Mouse (Mus musculus) hindbrain, embryonic 15.5 days (tissue): ENCODE data around the gene Dtx1. TPM values are rescaled to one million over a fixed set of nuclear protein-coding genes. Genes with fewer than 3 reads are reported as not detected.

Source experiments
- ATAC-seq: fragments of 200-750 bp; cut with Nextera tagmentation; 2 replicates; pipeline ENCODE4 v1.8.0; 2017; ENCODE audit warnings: low read depth, moderate number of reproducible peaks, moderate TSS enrichment; ENCODE audit not compliant: low FRiP score
- H3K27ac ChIP-seq: fragments of 300-500 bp; sonication (generic); replicated peaks from 2 replicates; pipeline ENCODE4 v1.5.1; 2015; ENCODE audit warnings: mild to moderate bottlenecking, inconsistent platforms
- H3K27me3 ChIP-seq: fragments of 300-500 bp; sonication (generic); 2 replicates; pipeline ENCODE4 v1.6.1; 2015; ENCODE audit warnings: control low read depth, inconsistent platforms
- H3K36me3 ChIP-seq: fragments of 300-500 bp; sonication (generic); 2 replicates; pipeline ENCODE4 v1.6.1; 2015; ENCODE audit warnings: control low read depth, inconsistent platforms
- H3K4me1 ChIP-seq: fragments of 300-500 bp; sonication (generic); replicated peaks from 2 replicates; pipeline ENCODE4 v1.6.1; 2015; ENCODE audit warnings: control low read depth, inconsistent platforms
- H3K4me2 ChIP-seq: fragments of 300-500 bp; sonication (generic); 2 replicates; pipeline ENCODE4 v1.6.1; 2015; ENCODE audit warnings: moderate library complexity, mild to moderate bottlenecking, inconsistent platforms
- H3K4me3 ChIP-seq: fragments of 300-500 bp; sonication (generic); 2 replicates; pipeline ENCODE4 v1.5.1; 2015; ENCODE audit warnings: mild to moderate bottlenecking, inconsistent platforms
- H3K9ac ChIP-seq: fragments of 300-500 bp; sonication (generic); 2 replicates; pipeline ENCODE4 v1.6.1; 2015; ENCODE audit warnings: inconsistent platforms
- H3K9me3 ChIP-seq: fragments of 300-500 bp; sonication (generic); 2 replicates; pipeline ENCODE4 v1.6.1; 2016; ENCODE audit warnings: control low read depth, inconsistent platforms
- WGBS: fragments of 180-500 bp; shearing (Covaris S2); methylation state at CpG from one replicate; pipeline ENCODE4 v1.1.7; 2015; 5-methylcytosine and 5-hydroxymethylcytosine counted together
- polyA plus RNA-seq: library from polyadenylated mRNA; unstranded; fragments of >200 nt; fragmentation: Nextera tagmentation; extraction: Ambion mirVana; gene quantifications from 2 replicates; pipeline ENCODE4 v1.2.1, GENCODE M21; 2015

The Dtx1 gene
- polyA plus RNA-seq, 1 experiment from 2014 or later = 69.9 TPM

GRCm38 (mm10) chr5:120721005-120721404 lies 9.3 kb upstream of the Dtx1 start:
- H3K9me3 ChIP-seq = no peaks in the 10 kb centered on the region
- 64% methylated on average over 7 of the region's 7 CpGs for WGBS
- ATAC-seq = no peak

GRCm38 (mm10) chr5:120718600-120719378 lies 7.1 kb upstream of the Dtx1 start:
- no peaks in the 10 kb centered on the region for H3K36me3 ChIP-seq
- no peak overlapping the region for H3K27ac ChIP-seq
- WGBS = 57% methylated on average over 15 of the region's 15 CpGs
- H3K4me3 ChIP-seq = no peak overlapping the region
- H3K9me3 ChIP-seq = no peaks in the 10 kb centered on the region
- peaks cover 10% of the 10 kb centered on the region for H3K4me1 ChIP-seq
- ATAC-seq = no peak
- H3K4me2 ChIP-seq = no peak overlapping the region
- H3K27me3 ChIP-seq = no peaks in the 10 kb centered on the region
- no peak overlapping the region for H3K9ac ChIP-seq

More at GRCm38 (mm10) chr5:120721005-120721404, 9.3 kb upstream of the Dtx1 start:
- no peak overlapping the region for H3K27ac ChIP-seq
- no peaks in the 10 kb centered on the region for H3K36me3 ChIP-seq
- H3K9ac ChIP-seq = no peak overlapping the region
- no peaks in the 10 kb centered on the region for H3K4me1 ChIP-seq
- H3K27me3 ChIP-seq = no peaks in the 10 kb centered on the region
- no peak overlapping the region for H3K4me2 ChIP-seq
- no peak overlapping the region for H3K4me3 ChIP-seq

GRCm38 (mm10) chr5:120717136-120717535 lies 5.4 kb upstream of the Dtx1 start:
- H3K36me3 ChIP-seq = no peaks in the 10 kb centered on the region
- H3K4me1 ChIP-seq = peaks cover 16% of the 10 kb centered on the region
- H3K27ac ChIP-seq = no peak overlapping the region
- no peak overlapping the region for H3K4me2 ChIP-seq
- WGBS = 78% methylated on average over 10 of the region's 10 CpGs
- H3K9me3 ChIP-seq = no peaks in the 10 kb centered on the region
- no peak overlapping the region for H3K9ac ChIP-seq
- H3K4me3 ChIP-seq = no peak overlapping the region
- no peak for ATAC-seq
- peaks cover 7% of the 10 kb centered on the region; the same call in 1 of the 2 replicates for H3K27me3 ChIP-seq

GRCm38 (mm10) chr5:120714314-120714713 lies 2.6 kb upstream of the Dtx1 start:
- no peaks in the 10 kb centered on the region for H3K36me3 ChIP-seq
- ATAC-seq = no peak
- H3K4me1 ChIP-seq = peaks cover 37% of the 10 kb centered on the region
- H3K9me3 ChIP-seq = no peaks in the 10 kb centered on the region
- H3K4me2 ChIP-seq = no peak overlapping the region
- H3K9ac ChIP-seq = no peak overlapping the region
- 4% methylated on average over 16 of the region's 16 CpGs for WGBS
- H3K4me3 ChIP-seq = no peak overlapping the region
- no peak overlapping the region for H3K27ac ChIP-seq
- peaks cover 7% of the 10 kb centered on the region; the same call in 1 of the 2 replicates for H3K27me3 ChIP-seq

GRCm38 (mm10) chr5:120712721-120713120 lies 994 bp upstream of the Dtx1 start:
- Histone ChIP-seq H3K36me3 (no peaks in the 10 kb centered on the region), H3K4me3 (no peak overlapping the region), H3K27ac (no peak overlapping the region), H3K9ac (no peak overlapping the region), H3K9me3 (no peaks in the 10 kb centered on the region), H3K4me1 (peaks cover 53% of the 10 kb centered on the region), H3K27me3 (peaks cover 7% of the 10 kb centered on the region; the same call in 1 of the 2 replicates), H3K4me2 (no peak overlapping the region)
- 0 out of 2 replicates have a peak, but pooled peaks have one; percentile 9 for ATAC-seq
- WGBS = 43% methylated on average over 8 of the region's 8 CpGs

GRCm38 (mm10) chr5:120711416-120711815 lies 311 bp downstream of the Dtx1 start:
- Histone ChIP-seq H3K9me3 (no peaks in the 10 kb centered on the region), H3K4me2 (peak overlapping the region; percentile 94), H3K4me1 (peaks cover 66% of the 10 kb centered on the region), H3K27ac (peak overlapping the region; percentile 92), H3K36me3 (no peaks in the 10 kb centered on the region), H3K9ac (peak overlapping the region; percentile 96), H3K27me3 (peaks cover 7% of the 10 kb centered on the region; the same call in 1 of the 2 replicates), H3K4me3 (peak overlapping the region; percentile 87)
- 1% methylated on average over 43 of the region's 43 CpGs for WGBS
- ATAC-seq = peak; percentile 31

- Histone ChIP-seq H3K9ac (peak overlapping the region; percentile 96), H3K36me3 (no peaks in the 10 kb centered on the region), H3K27ac (peak overlapping the region; percentile 92), H3K27me3 (peaks cover 7% of the 10 kb centered on the region; the same call in 1 of the 2 replicates), H3K4me1 (peaks cover 72% of the 10 kb centered on the region), H3K4me3 (peak overlapping the region; percentile 87), H3K9me3 (no peaks in the 10 kb centered on the region), H3K4me2 (peak overlapping the region; percentile 94)
- peak; percentile 24 for ATAC-seq
- WGBS = 1% methylated on average over 31 of the region's 34 CpGs
Observed at GRCm38 (mm10) chr5:120710826-120711248, 890 bp downstream of the Dtx1 start.

- peak overlapping the region; percentile 87 for H3K4me3 ChIP-seq
- H3K4me2 ChIP-seq = peak overlapping the region; percentile 94
- H3K27ac ChIP-seq = peak overlapping the region; percentile 92
- H3K36me3 ChIP-seq = no peaks in the 10 kb centered on the region
- ATAC-seq = peak; percentile 35
- H3K4me1 ChIP-seq = peaks cover 77% of the 10 kb centered on the region
- peaks cover 7% of the 10 kb centered on the region; the same call in 1 of the 2 replicates for H3K27me3 ChIP-seq
- H3K9me3 ChIP-seq = no peaks in the 10 kb centered on the region
- WGBS = 1% methylated on average over 40 of the region's 40 CpGs
- H3K9ac ChIP-seq = peak overlapping the region; percentile 96
Observed at GRCm38 (mm10) chr5:120710161-120710825, 1.4 kb downstream of the Dtx1 start.

GRCm38 (mm10) chr5:120706976-120707375 lies 4.8 kb downstream of the Dtx1 start:
- peak overlapping the region; percentile 21 for H3K4me3 ChIP-seq
- H3K4me1 ChIP-seq = peaks cover 70% of the 10 kb centered on the region
- H3K36me3 ChIP-seq = no peaks in the 10 kb centered on the region
- no peaks in the 10 kb centered on the region for H3K9me3 ChIP-seq
- no peak overlapping the region for H3K27ac ChIP-seq
- no peak for ATAC-seq
- H3K9ac ChIP-seq = 0 out of 2 replicates have a peak overlapping the region, but pooled peaks have one; percentile 6
- 33% methylated on average over 13 of the region's 13 CpGs for WGBS
- H3K4me2 ChIP-seq = peak overlapping the region; percentile 94
- H3K27me3 ChIP-seq = no peaks in the 10 kb centered on the region

GRCm38 (mm10) chr5:120706541-120706940 lies 5.2 kb downstream of the Dtx1 start:
- H3K36me3 ChIP-seq = no peaks in the 10 kb centered on the region
- peak overlapping the region; percentile 21 for H3K4me3 ChIP-seq
- ATAC-seq = no peak
- peak overlapping the region; percentile 94 for H3K4me2 ChIP-seq
- 4% methylated on average over 16 of the region's 16 CpGs for WGBS
- H3K9me3 ChIP-seq = no peaks in the 10 kb centered on the region
- H3K4me1 ChIP-seq = peaks cover 68% of the 10 kb centered on the region
- H3K27ac ChIP-seq = no peak overlapping the region
- no peaks in the 10 kb centered on the region for H3K27me3 ChIP-seq
- H3K9ac ChIP-seq = peak overlapping the region; percentile 6; the same call in 1 of the 2 replicates

GRCm38 (mm10) chr5:120704421-120704820 lies 7.3 kb downstream of the Dtx1 start:
- H3K27me3 ChIP-seq = no peaks in the 10 kb centered on the region
- H3K9me3 ChIP-seq = no peaks in the 10 kb centered on the region
- WGBS = 45% methylated on average over 6 of the region's 6 CpGs
- H3K36me3 ChIP-seq = no peaks in the 10 kb centered on the region
- H3K4me2 ChIP-seq = no peak overlapping the region
- H3K4me1 ChIP-seq = peaks cover 74% of the 10 kb centered on the region
- H3K4me3 ChIP-seq = no peak overlapping the region
- no peak overlapping the region for H3K27ac ChIP-seq
- H3K9ac ChIP-seq = no peak overlapping the region
- ATAC-seq = no peak

GRCm38 (mm10) chr5:120703660-120704059 lies 8.1 kb downstream of the Dtx1 start:
- H3K4me1 ChIP-seq = peaks cover 74% of the 10 kb centered on the region
- no peaks in the 10 kb centered on the region for H3K27me3 ChIP-seq
- H3K4me3 ChIP-seq = no peak overlapping the region
- H3K9me3 ChIP-seq = no peaks in the 10 kb centered on the region
- no peak overlapping the region for H3K9ac ChIP-seq
- no peak overlapping the region for H3K27ac ChIP-seq
- 85% methylated on average over 3 of the region's 3 CpGs for WGBS
- no peak overlapping the region for H3K4me2 ChIP-seq
- no peaks in the 10 kb centered on the region for H3K36me3 ChIP-seq
- no peak for ATAC-seq
